Mouse (Mus musculus) heart, adult 2 months (tissue): ENCODE measurements around the gene Rfx7. TPM values are rescaled to one million over a fixed set of nuclear protein-coding genes. Genes with fewer than 3 reads are reported as not detected.

Experiments
- DNase-seq, 2 experiments: peaks; one replicate each; pipeline ENCODE4 v3.0.0; 2021
- H3K27ac ChIP-seq: fragments of 200-600 bp; 2 replicates; pipeline ENCODE4 v1.8.1; 2022
- H3K27me3 ChIP-seq: fragments of 200-500 bp; 2 replicates; pipeline ENCODE4 v1.6.1; 2012; ENCODE audit warnings: mild to moderate bottlenecking, low read length, inconsistent platforms, mixed read lengths; ENCODE audit not compliant: control insufficient read depth, insufficient read depth
- H3K36me3 ChIP-seq: fragments of 200-500 bp; 2 replicates; pipeline ENCODE4 v1.6.1; 2012; ENCODE audit warnings: low read length, inconsistent platforms; ENCODE audit not compliant: control insufficient read depth, insufficient read depth
- H3K4me1 ChIP-seq: fragments of 200-500 bp; 2 replicates; pipeline ENCODE4 v1.6.1; 2011; ENCODE audit warnings: low read length; ENCODE audit not compliant: control insufficient read depth, insufficient read depth
- H3K4me3 ChIP-seq: fragments of 200-600 bp; 2 replicates; pipeline ENCODE4 v1.8.1; 2022
- H3K79me2 ChIP-seq: fragments of 200-500 bp; replicated peaks from 2 replicates; pipeline ENCODE4 v1.6.1; 2012; ENCODE audit warnings: mild to moderate bottlenecking, inconsistent platforms, low read length, moderate library complexity, mixed read lengths; ENCODE audit not compliant: control insufficient read depth, insufficient read depth
- H3K9ac ChIP-seq: fragments of 200-500 bp; 2 replicates; pipeline ENCODE4 v1.6.1; 2012; ENCODE audit warnings: low read depth, mild to moderate bottlenecking, control low read depth, inconsistent platforms, low read length, mixed read lengths
- CTCF ChIP-seq: fragments of 200-600 bp; IDR thresholded peaks from 2 replicates; pipeline ENCODE4 v1.8.1; 2022; ENCODE audit warnings: antibody characterized with exemption, mild to moderate bottlenecking, moderate library complexity
- EP300 ChIP-seq: fragments of 200-500 bp; IDR thresholded peaks from 2 replicates; pipeline ENCODE4 v1.6.1; 2011; ENCODE audit warnings: low read depth, low read length, control low read depth; ENCODE audit not compliant: insufficient read depth
- POLR2A ChIP-seq: fragments of 200-500 bp; IDR thresholded peaks from 2 replicates; pipeline ENCODE4 v1.6.1; 2011; ENCODE audit warnings: mild to moderate bottlenecking, low read depth, low read length, control low read depth; ENCODE audit not compliant: insufficient read depth
- WGBS: fragments of 180-500 bp; shearing (Covaris S2); methylation state at CpG from one replicate; pipeline ENCODE4 v1.1.7; 2018; 5-methylcytosine and 5-hydroxymethylcytosine counted together
- intact Hi-C: fragments of 180-260 bp; cut with DNase I; formaldehyde crosslinking; loops from one replicate; pipeline ENCODE4 v1.15.1; 2025
- long read RNA-seq: library from polyadenylated mRNA; stranded (forward); transcript quantifications from one replicate; pipeline ENCODE4 v2.0.0, GENCODE M21; 2021
- polyA plus RNA-seq: library from polyadenylated mRNA; depleted of rRNA; stranded (reverse); fragments of >200 nt; gene quantifications from 2 replicates; pipeline ENCODE4 v1.2.3, GENCODE M21; 2012; rRNA removed
- total RNA-seq, 2 experiments: library from RNA; stranded (reverse); gene quantifications; 2 replicates each; pipeline ENCODE4 v1.2.3; 2021

The Rfx7 gene
- 1 to 10 TPM; 6.7 to 8.1 TPM for total RNA-seq
- polyA plus RNA-seq: 2.9 and 4.8 TPM in 2 replicates
- long read RNA-seq, partial matches to known transcripts: 0 of 1 reads
- long read RNA-seq, other reads (novel, unspliced or antisense): 1 of 1 reads

GRCm38 (mm10) chr9:72531996-72532380 lies at the start of gene Rfx7:
Rfx7 (plus strand) TSS chr9:72532240.
- DNase-seq: peak; percentile 82 to 86
- no peaks in the 10 kb centered on the region for H3K27me3 ChIP-seq
- peak within 1 kb of the TSS; percentile 91 for H3K9ac ChIP-seq
- WGBS: 1% methylated on average over 60 of the region's 63 CpGs
- peaks cover 3% of the 10 kb centered on the region; the same call in 1 of the 2 replicates for H3K79me2 ChIP-seq
- no peaks in the 10 kb centered on the region; the same call in 1 of the 2 replicates for H3K36me3 ChIP-seq
- no peak for TF ChIP-seq CTCF
- TF ChIP-seq POLR2A: no peak; the same call in 1 of the 2 replicates
- TF ChIP-seq EP300: no peak
- H3K27ac ChIP-seq: peak within 1 kb of the TSS; percentile 92
- intact Hi-C loops: loop anchor here (5.0 kb wide), 3 partner anchors 60 to 255 kb away; no protein-coding TSS in a partner anchor
- peaks cover 1% of the 10 kb centered on the region for H3K4me1 ChIP-seq
- peak within 1 kb of the TSS; percentile 77 for H3K4me3 ChIP-seq

- no peak overlapping the region for H3K27ac ChIP-seq
- H3K4me1 ChIP-seq: no peaks in the 10 kb centered on the region
- intact Hi-C loops: no loop called here
- H3K36me3 ChIP-seq: no peaks in the 10 kb centered on the region
- no peak overlapping the region for H3K4me3 ChIP-seq
- H3K27me3 ChIP-seq: no peaks in the 10 kb centered on the region
- DNase-seq: no peak
- no peak overlapping the region for H3K9ac ChIP-seq
- no peak for TF ChIP-seq POLR2A
- no peak for TF ChIP-seq CTCF
- no peak for TF ChIP-seq EP300
- H3K79me2 ChIP-seq: no peaks in the 10 kb centered on the region
Observed at GRCm38 (mm10) chr9:72488523-72488922, 43.5 kb upstream of the Rfx7 start.

- Histone ChIP-seq H3K27me3 (no peaks in the 10 kb centered on the region), H3K27ac (no peak overlapping the region), H3K4me1 (no peaks in the 10 kb centered on the region), H3K79me2 (no peaks in the 10 kb centered on the region), H3K36me3 (no peaks in the 10 kb centered on the region), H3K4me3 (no peak overlapping the region), H3K9ac (no peak overlapping the region)
- no peak for TF ChIP-seq EP300
- TF ChIP-seq CTCF: no peak
- TF ChIP-seq POLR2A: no peak
- WGBS: 90% methylated on average over 5 of the region's 5 CpGs
- DNase-seq: no peak
- intact Hi-C loops: no loop called here
Observed at GRCm38 (mm10) chr9:72489131-72489530, 42.9 kb upstream of the Rfx7 start.

GRCm38 (mm10) chr9:72491559-72492193 lies 40.4 kb upstream of the Rfx7 start:
- TF ChIP-seq POLR2A: peak; percentile 64
- TF ChIP-seq CTCF: no peak
- no peaks in the 10 kb centered on the region for H3K4me1 ChIP-seq
- peak overlapping the region; percentile 65 for H3K4me3 ChIP-seq
- H3K36me3 ChIP-seq: no peaks in the 10 kb centered on the region
- intact Hi-C loops: no loop called here
- H3K27ac ChIP-seq: peak overlapping the region; percentile 47
- under 1% methylated on average over 32 of the region's 32 CpGs for WGBS
- peak overlapping the region; percentile 78 for H3K9ac ChIP-seq
- H3K79me2 ChIP-seq: no peaks in the 10 kb centered on the region
- DNase-seq: peak; percentile 90 to 91
- H3K27me3 ChIP-seq: no peaks in the 10 kb centered on the region

GRCm38 (mm10) chr9:72492194-72492565 lies 39.9 kb upstream of the Rfx7 start, which contains the start of gene Tex9:
Tex9 (minus strand) TSS chr9:72492212.
- intact Hi-C loops: no loop called here

GRCm38 (mm10) chr9:72493465-72493864 lies 38.6 kb upstream of the Rfx7 start:
- Histone ChIP-seq H3K36me3 (no peaks in the 10 kb centered on the region), H3K27me3 (no peaks in the 10 kb centered on the region), H3K27ac (no peak overlapping the region), H3K4me1 (no peaks in the 10 kb centered on the region), H3K9ac (no peak overlapping the region), H3K79me2 (no peaks in the 10 kb centered on the region), H3K4me3 (no peak overlapping the region)
- no peak for DNase-seq
- TF ChIP-seq POLR2A (no peak), EP300 (no peak), CTCF (no peak)
- intact Hi-C loops: no loop called here
- WGBS: 88% methylated on average over 2 of the region's 2 CpGs

More at GRCm38 (mm10) chr9:72492194-72492565, 39.9 kb upstream of the Rfx7 start, which contains the start of gene Tex9:
- TF ChIP-seq CTCF: no peak
- no peak for TF ChIP-seq EP300
- TF ChIP-seq POLR2A: no peak
- Histone ChIP-seq H3K4me1 (no peaks in the 10 kb centered on the region), H3K79me2 (no peaks in the 10 kb centered on the region), H3K36me3 (no peaks in the 10 kb centered on the region), H3K27me3 (no peaks in the 10 kb centered on the region), H3K27ac (peak within 1 kb of the TSS; percentile 47), H3K4me3 (peak within 1 kb of the TSS; percentile 65), H3K9ac (peak within 1 kb of the TSS; percentile 78)
- DNase-seq: no peak
- 5% methylated on average over 6 of the region's 6 CpGs for WGBS
